Mouse (Mus musculus): ENCODE measurements at regions not wholly inside any gene's neighbourhood (a gene's known extent, or its start where the extent isn't known, plus 50 kb on each side); places are given as distances from the start of the nearest gene placed in this dataset.

GRCm38 (mm10) chr14:76917139-76917929, 119.2 kb upstream of the Ccdc122 start:
- DNase-seq (ENCODE audit: low spot score), result no peak

DNA sequence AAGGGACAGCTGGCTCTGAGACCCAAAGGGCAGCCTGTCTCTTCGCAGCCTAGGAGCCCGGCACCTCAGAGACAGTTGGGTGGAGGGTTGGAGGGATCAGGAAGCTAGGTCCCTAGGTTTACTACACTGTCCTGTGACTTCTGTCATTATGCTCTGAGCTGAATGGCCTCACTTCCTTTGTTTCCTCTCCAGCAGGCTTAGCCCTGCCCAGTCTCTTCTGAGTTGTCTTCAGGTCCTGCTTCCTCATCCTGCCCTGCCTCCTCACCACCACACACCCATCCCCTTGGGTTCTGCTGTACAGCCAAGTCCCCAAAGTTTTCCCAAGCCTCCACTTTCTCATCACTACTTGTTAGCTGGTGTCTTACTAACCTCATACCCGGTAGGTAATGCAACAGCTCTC, 122.7 kb upstream of the Ccdc122 start:
- DNase-seq (ENCODE audit: low spot score), result no peak

- no peak for DNase-seq (ENCODE audit: low spot score)
Observed at GRCm38 (mm10) chr14:76912301-76913001, 124.1 kb upstream of the Ccdc122 start.

- DNase-seq (ENCODE audit: low spot score), result no peak
Observed at GRCm38 (mm10) chr14:76911271-76911670, 125.3 kb upstream of the Ccdc122 start.

GRCm38 (mm10) chr14:76910186-76910585, 126.4 kb upstream of the Ccdc122 start:
- DNase-seq (ENCODE audit: low spot score), result no peak

DNA sequence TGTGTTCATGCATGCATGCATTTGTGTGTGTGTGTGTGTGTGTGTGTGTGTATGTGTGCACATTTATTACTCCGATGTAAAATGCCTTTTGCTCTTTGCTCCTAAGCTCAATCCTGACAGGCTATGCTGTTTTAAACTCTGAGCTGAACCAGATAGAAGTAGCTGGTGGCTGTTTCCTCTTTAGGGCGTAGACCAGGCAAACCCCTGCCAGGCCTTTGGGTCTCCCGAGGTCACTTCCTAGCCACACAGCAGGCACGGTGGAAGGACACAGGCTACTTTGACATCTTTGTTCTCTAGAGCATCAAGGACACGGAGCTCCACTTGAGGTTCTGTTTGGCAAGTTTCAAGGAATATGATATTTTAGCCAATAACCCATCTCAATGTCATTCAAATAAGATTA, 128.6 kb upstream of the Ccdc122 start:
- DNase-seq (ENCODE audit: low spot score), result no peak

- DNase-seq (ENCODE audit: low spot score), result no peak
Observed at GRCm38 (mm10) chr14:76902962-76903757, 133.4 kb upstream of the Ccdc122 start.

DNA sequence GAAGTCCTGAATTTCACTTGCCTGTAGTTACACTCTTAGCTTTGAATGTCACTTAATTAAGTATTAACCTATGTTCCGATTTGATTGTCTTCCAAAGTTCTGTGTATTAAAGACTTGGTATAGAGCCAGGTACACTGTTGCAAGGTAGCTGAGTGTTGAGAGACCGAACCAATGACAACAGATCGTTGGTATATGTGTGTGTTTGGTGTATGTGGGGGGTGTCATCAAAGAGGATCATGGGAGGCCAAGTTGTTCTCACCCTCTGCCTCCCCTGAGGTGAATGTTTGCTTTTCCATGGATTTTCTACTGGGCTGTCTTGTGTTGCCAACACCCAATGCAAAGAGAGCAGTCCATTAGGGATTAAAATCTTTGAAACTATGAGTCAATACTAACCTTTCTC, 135.1 kb upstream of the Ccdc122 start:
- DNase-seq (ENCODE audit: low spot score), result no peak

DNA sequence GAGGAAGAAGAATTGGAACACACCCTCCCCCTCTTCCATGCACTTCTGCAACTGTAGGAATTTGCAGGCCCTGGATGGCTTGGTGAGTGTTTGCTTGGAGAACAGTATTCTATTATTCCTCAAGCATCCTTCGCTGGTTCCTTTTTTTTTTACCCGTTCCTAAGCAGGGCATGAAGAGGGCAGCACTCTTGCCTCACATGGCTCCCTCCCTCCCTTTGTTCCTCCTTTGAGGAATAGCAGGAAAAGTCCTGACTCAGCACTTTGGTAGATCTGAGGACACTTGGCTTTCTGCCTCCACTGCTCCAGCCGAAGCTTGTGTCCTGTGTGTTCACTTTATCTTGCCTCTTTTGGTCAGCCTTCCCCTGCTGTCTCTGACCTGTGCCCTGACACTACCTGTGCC, 137.2 kb upstream of the Ccdc122 start:
- DNase-seq (ENCODE audit: low spot score), result no peak

GRCm38 (mm10) chr14:76887708-76888107, 148.9 kb upstream of the Ccdc122 start:
- no peak for DNase-seq (ENCODE audit: low spot score)

DNA sequence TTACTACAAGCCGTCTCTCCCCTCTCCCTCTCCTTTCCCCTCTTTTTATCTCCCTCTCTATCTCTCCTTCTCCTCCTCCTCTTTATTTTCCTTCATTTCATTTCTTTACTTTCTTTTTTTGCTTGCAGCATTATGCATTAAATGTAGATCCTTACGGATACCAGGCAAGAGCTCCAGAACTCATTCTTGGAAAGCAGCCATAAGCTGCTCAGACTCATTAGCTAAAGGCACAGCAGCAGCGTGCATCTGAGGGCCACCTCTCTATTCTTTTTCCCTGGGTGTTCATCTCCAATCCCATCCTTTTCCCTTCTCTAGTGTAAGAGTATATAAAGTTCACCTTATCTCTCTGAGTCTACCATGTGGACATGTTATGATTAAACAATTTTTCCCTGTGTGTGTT, 149.4 kb upstream of the Ccdc122 start:
- DNase-seq (ENCODE audit: low spot score), result no peak

GRCm38 (mm10) chr14:76883231-76883651, 153.3 kb upstream of the Ccdc122 start:
- no peak for DNase-seq (ENCODE audit: low spot score)

DNA sequence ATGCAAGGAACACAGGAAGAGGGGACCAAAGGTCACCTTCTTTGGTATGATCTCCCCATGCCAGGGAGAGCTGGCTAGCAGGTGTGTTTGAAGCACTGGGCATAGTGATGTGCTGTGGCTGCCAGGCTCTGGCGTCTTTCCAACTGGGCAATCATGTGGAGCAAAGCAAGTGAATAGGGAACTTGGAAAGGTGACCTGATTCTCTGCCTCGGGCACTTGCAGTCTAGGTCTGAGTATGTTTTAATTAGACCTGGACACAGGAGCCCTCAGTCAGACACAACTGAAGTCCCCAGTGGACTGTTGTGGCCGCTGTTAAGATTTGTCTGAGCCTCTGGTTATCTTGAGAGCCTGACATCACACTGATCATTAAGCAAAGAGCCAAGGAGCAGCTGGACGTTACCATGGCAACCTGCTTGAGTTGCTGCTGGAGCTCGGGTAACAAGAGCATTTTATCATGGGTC, 153.8 kb upstream of the Ccdc122 start:
- DNase-seq (ENCODE audit: low spot score), result no peak

DNA sequence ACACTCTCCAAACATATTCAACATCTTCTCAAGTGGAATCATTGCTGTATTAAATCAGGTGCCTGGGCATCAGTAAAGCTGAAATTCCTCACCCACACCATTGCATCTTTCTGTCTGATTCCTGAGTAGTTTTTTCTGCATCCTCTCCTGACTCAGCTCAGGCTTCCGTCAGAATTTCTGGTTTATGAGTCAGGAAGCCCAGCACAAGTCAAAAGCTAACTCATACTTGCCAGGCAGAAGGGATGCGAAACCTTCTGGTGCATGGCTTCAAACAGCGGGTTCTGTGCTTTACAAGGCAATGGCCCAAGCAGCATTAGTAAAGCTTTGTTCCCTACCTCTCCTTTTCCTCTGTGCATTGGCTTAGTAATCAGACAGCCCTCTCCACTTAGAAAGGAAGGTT, 155.7 kb upstream of the Ccdc122 start:
- DNase-seq (ENCODE audit: low spot score), result no peak

DNA sequence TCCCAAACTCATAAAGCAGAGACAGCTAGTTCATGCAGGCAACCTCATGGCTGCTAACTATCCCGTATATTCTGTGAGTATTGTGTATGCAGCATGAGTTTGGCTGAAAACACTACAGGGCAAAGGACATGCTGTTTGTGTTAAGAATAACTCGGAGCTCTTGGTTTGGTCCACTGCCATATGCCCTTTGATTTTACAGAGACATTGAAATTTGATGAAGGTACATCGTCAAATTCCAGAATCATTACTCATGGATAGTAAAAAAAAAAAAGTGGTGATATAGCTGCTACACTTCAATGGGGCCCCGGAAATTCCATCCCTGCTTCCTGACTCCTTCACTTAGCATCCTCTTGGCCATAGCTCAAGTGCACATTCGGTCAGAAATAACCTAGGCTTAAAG, 159.3 kb upstream of the Ccdc122 start:
- DNase-seq (ENCODE audit: low spot score), result no peak

DNA sequence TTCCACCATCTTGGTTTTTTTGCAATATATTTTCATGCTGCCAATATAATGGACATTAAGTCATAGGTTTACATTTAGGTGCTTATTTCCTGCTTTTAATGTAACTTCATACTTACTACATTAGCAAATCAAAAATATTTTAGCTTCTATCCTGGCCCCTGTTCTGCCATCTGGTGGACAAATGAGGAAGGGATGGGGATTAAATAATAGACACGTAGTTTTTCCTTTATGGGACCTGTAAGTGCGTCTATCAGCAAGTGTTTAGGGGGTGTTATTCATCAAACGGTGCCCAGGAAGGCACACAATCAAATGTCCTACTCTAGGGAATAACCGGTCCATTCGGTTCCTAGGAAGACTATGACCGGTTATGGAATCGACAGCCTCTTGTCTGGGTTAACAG, 160.6 kb upstream of the Ccdc122 start:
- DNase-seq (ENCODE audit: low spot score), result no peak

DNA sequence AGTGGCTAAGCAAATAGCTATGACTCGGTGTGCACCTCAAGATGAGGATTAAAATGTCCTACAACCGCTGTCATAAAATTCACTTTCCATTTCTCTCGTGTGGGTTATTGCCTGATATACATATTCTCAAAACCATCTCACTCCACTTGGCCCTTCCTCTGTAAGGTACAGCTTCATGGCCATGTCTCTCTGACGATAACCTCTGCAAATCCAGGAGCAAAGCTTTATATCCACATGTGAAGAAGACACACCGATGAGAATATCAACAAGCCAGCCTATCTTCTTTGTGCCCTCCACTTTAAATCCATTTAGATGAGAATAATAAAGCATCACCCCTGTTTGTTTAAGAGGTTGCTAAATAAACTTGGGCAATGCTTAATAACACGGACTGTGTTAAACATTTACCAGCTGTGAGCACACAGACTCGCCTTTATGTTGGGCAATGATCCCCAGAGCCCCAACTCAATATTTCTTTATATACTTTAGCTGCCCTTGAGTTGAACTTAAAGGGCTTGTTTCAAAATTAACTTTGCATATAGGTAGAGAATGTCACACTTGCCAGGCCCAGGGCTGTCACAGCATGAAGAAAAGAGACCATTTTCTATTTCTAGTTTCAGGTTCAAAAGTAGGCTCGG, 161.2 kb upstream of the Ccdc122 start:
- DNase-seq (ENCODE audit: low spot score), result no peak

GRCm38 (mm10) chr14:76874542-76875265, 161.9 kb upstream of the Ccdc122 start:
- DNase-seq (ENCODE audit: low spot score), result no peak

DNA sequence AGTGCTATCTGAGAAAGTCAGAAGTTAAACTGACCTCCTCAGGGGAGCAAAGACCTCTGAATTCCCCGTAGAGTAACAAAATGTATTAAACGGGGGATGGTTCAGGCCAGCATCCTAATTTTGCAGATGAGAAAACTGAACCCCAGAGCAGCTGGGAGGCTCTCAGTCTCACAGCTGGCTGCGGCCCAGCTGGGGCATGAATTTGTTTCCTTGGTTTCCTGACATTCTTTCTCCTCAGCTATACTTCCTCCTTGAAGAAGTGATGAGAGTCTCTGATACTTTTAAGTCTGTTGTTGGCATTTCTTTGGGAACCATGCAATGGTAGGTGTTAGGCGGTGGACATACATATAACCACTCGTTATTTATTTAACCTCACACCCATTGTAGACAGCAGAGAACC, 162.9 kb upstream of the Ccdc122 start:
- no peak for DNase-seq (ENCODE audit: low spot score)

DNA sequence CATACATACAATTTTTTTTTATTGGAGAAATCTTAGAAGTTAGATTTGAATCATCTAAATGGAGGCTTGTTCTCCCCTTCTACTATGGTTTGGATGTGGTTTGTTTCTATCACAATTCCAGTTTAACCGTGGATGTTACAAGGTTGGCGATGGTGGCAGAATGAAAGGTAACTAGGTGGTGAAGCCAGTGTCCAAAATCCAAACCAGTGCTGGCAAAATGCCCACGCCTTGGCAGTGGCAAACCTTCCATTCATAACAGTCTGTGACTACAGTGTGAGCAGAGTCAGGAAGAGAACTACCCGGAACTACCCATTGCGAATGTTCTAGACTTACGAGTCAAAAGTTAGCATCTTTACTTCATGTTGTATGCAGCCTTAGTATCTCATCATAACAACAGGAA, 163.6 kb upstream of the Ccdc122 start:
- DNase-seq (ENCODE audit: low spot score), result no peak

- DNase-seq (ENCODE audit: low spot score), result no peak
Observed at GRCm38 (mm10) chr14:76872510-76872909, 164.1 kb upstream of the Ccdc122 start.

DNA sequence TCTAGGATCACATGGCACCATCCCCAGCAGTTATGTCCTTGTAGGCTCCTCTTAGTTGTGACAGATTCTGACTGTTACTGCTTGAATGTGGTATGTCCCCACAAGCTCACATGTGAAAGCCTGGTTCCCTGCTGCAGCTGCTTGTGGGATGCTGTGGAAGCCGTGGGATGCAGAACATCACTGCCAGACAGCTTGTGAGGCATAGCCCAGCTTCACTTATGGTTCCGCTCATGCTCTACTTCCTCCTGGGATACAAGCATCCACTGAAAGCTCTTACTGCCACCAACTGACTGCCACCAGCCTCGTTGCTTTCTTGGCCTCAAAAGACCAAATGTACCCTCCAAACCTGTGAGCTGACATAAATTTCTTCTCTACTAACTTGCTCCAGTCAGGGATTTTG, 167.7 kb upstream of the Ccdc122 start:
- DNase-seq (ENCODE audit: low spot score), result no peak

Data from urinary bladder, postnatal 10 days (tissue).